Mouse (Mus musculus): Measurements from ENCODE around the gene Prss46. TPM values are rescaled to one million over a fixed set of nuclear protein-coding genes. Genes with fewer than 3 reads are reported as not detected.

The Prss46 gene
- polyA plus RNA-seq, 1 experiment, result 130 TPM

- Histone ChIP-seq H3K27me3 (ENCODE audit: control insufficient read depth, insufficient read depth, low read length) (no peaks in the 10 kb centered on the region), H3K36me3 (ENCODE audit: control insufficient read depth, insufficient read depth, low read length) (no peaks in the 10 kb centered on the region), H3K4me1 (ENCODE audit: control insufficient read depth, insufficient read depth, low read length) (no peaks in the 10 kb centered on the region; the same call in 1 of the 2 replicates), H3K27ac (ENCODE audit: control insufficient read depth, insufficient read depth, low read depth, low read length) (no peak overlapping the region), H3K4me3 (ENCODE audit: control insufficient read depth, low read depth, low read length) (no peak overlapping the region)
- no peak for TF ChIP-seq POLR2A (IDR thresholded peaks at IDR 0.05; ENCODE audit: control insufficient read depth, low read depth, low read length)
- TF ChIP-seq CTCF (IDR thresholded peaks at IDR 0.05; ENCODE audit: control insufficient read depth, insufficient read depth, insufficient replicate concordance, low read depth, low read length), result no peak
Observed at GRCm38 (mm10) chr9:110896595-110896994, 52.3 kb downstream of the Prss46 start.

GRCm38 (mm10) chr9:110899451-110900008 lies 55.2 kb downstream of the Prss46 start:
- TF ChIP-seq CTCF (IDR thresholded peaks at IDR 0.05; ENCODE audit: control insufficient read depth, insufficient read depth, insufficient replicate concordance, low read depth, low read length) (no peak), POLR2A (IDR thresholded peaks at IDR 0.05; ENCODE audit: control insufficient read depth, low read depth, low read length) (no peak)
- Histone ChIP-seq H3K4me1 (ENCODE audit: control insufficient read depth, insufficient read depth, low read length) (no peaks in the 10 kb centered on the region; the same call in 1 of the 2 replicates), H3K36me3 (ENCODE audit: control insufficient read depth, insufficient read depth, low read length) (no peaks in the 10 kb centered on the region), H3K27me3 (ENCODE audit: control insufficient read depth, insufficient read depth, low read length) (no peaks in the 10 kb centered on the region), H3K4me3 (ENCODE audit: control insufficient read depth, low read depth, low read length) (no peak overlapping the region), H3K27ac (ENCODE audit: control insufficient read depth, insufficient read depth, low read depth, low read length) (no peak overlapping the region)

GRCm38 (mm10) chr9:110901204-110901603 lies 56.9 kb downstream of the Prss46 start:
- Histone ChIP-seq H3K27ac (ENCODE audit: control insufficient read depth, insufficient read depth, low read depth, low read length) (no peak overlapping the region), H3K4me1 (ENCODE audit: control insufficient read depth, insufficient read depth, low read length) (no peaks in the 10 kb centered on the region; the same call in 1 of the 2 replicates)

GRCm38 (mm10) chr9:110902271-110902670 lies 58.0 kb downstream of the Prss46 start:
- Histone ChIP-seq H3K27me3 (ENCODE audit: control insufficient read depth, insufficient read depth, low read length) (no peaks in the 10 kb centered on the region), H3K27ac (ENCODE audit: control insufficient read depth, insufficient read depth, low read depth, low read length) (no peak overlapping the region), H3K4me3 (ENCODE audit: control insufficient read depth, low read depth, low read length) (no peak overlapping the region), H3K4me1 (ENCODE audit: control insufficient read depth, insufficient read depth, low read length) (peaks cover 2% of the 10 kb centered on the region; the same call in 1 of the 2 replicates), H3K36me3 (ENCODE audit: control insufficient read depth, insufficient read depth, low read length) (no peaks in the 10 kb centered on the region)
- TF ChIP-seq POLR2A (IDR thresholded peaks at IDR 0.05; ENCODE audit: control insufficient read depth, low read depth, low read length) (no peak), CTCF (IDR thresholded peaks at IDR 0.05; ENCODE audit: control insufficient read depth, insufficient read depth, insufficient replicate concordance, low read depth, low read length) (no peak)

More at GRCm38 (mm10) chr9:110901204-110901603, 56.9 kb downstream of the Prss46 start:
- H3K4me3 ChIP-seq (ENCODE audit: control insufficient read depth, low read depth, low read length), result no peak overlapping the region
- H3K36me3 ChIP-seq (ENCODE audit: control insufficient read depth, insufficient read depth, low read length), result no peaks in the 10 kb centered on the region
- H3K27me3 ChIP-seq (ENCODE audit: control insufficient read depth, insufficient read depth, low read length), result no peaks in the 10 kb centered on the region
- TF ChIP-seq CTCF (IDR thresholded peaks at IDR 0.05; ENCODE audit: control insufficient read depth, insufficient read depth, insufficient replicate concordance, low read depth, low read length), result no peak
- TF ChIP-seq POLR2A (IDR thresholded peaks at IDR 0.05; ENCODE audit: control insufficient read depth, low read depth, low read length), result no peak

Other genes starting within 250 kb of the Prss46 start
- 12.2 and 13.2 TPM in 2 replicates for gene Nradd, start 220.1 kb upstream of the Prss46 start, polyA plus RNA-seq (2012; rRNA removed)
- 5.4 and 6.1 TPM in 2 replicates for gene Nbeal2, start 190.3 kb upstream of the Prss46 start, polyA plus RNA-seq (2012; rRNA removed)
- gene Ccdc12, start 188.0 kb upstream of the Prss46 start, polyA plus RNA-seq (2012; rRNA removed), result 76.5 and 78.9 TPM in 2 replicates
- 0.90 TPM in 2 replicates for gene Myl3, start 102.6 kb upstream of the Prss46 start, polyA plus RNA-seq (2012; rRNA removed)
- gene Pth1r, start 97.4 kb upstream of the Prss46 start, polyA plus RNA-seq (2012; rRNA removed), result 2.8 and 2.9 TPM in 2 replicates
- 68.5 and 85.7 TPM in 2 replicates for gene Prss42, start 46.3 kb upstream of the Prss46 start, polyA plus RNA-seq (2012; rRNA removed)
- 28.9 and 30.6 TPM in 2 replicates for gene Prss44, start 30.5 kb upstream of the Prss46 start, polyA plus RNA-seq (2012; rRNA removed)
- 25.2 and 30.5 TPM in 2 replicates for gene Prss43, start 17.8 kb upstream of the Prss46 start, polyA plus RNA-seq (2012; rRNA removed)
- 66.2 and 67.9 TPM in 2 replicates for gene Prss45, start 9.9 kb upstream of the Prss46 start, polyA plus RNA-seq (2012; rRNA removed)
- 52.9 and 82.3 TPM in 2 replicates for gene Prss50, start 13.5 kb downstream of the Prss46 start, polyA plus RNA-seq (2012; rRNA removed)
- gene Als2cl, start 35.4 kb downstream of the Prss46 start, polyA plus RNA-seq (2012; rRNA removed), result 4.1 and 4.8 TPM in 2 replicates
- gene Tmie, start 35.6 kb downstream of the Prss46 start, polyA plus RNA-seq (2012; rRNA removed), result 0.96 and 1.8 TPM in 2 replicates
- gene Fam240a, start 72.4 kb downstream of the Prss46 start, polyA plus RNA-seq (2012; rRNA removed), result not detected in 2 replicates
- gene Tdgf1, start 101.7 kb downstream of the Prss46 start, polyA plus RNA-seq (2012; rRNA removed), result 0.23 and 0.28 TPM in 2 replicates
- 0.23 and 0.25 TPM in 2 replicates for gene Lrrc2, start 107.0 kb downstream of the Prss46 start, polyA plus RNA-seq (2012; rRNA removed)
- gene Rtp3, start 146.1 kb downstream of the Prss46 start, polyA plus RNA-seq (2012; rRNA removed), result 0.59 and 0.75 TPM in 2 replicates
- gene Ltf, start 174.8 kb downstream of the Prss46 start, polyA plus RNA-seq (2012; rRNA removed), result 14.0 TPM in 1 of 2 replicates, not detected in the other
- gene Ccrl2, start 213.0 kb downstream of the Prss46 start, polyA plus RNA-seq (2012; rRNA removed), result 0.78 and 0.81 TPM in 2 replicates

All from testis, adult 2 months (tissue).